Mouse (Mus musculus) urinary bladder, adult 18-20 months (tissue): Measurements from ENCODE around the gene Sptlc2.

Experiments
- DNase-seq, 2 experiments: peaks; one replicate each; pipeline ENCODE4 v3.0.0; 2022; ENCODE audit warnings: low spot score in 2 of 2, mixed read lengths in 2 of 2

Sptlc2 gene

DNA sequence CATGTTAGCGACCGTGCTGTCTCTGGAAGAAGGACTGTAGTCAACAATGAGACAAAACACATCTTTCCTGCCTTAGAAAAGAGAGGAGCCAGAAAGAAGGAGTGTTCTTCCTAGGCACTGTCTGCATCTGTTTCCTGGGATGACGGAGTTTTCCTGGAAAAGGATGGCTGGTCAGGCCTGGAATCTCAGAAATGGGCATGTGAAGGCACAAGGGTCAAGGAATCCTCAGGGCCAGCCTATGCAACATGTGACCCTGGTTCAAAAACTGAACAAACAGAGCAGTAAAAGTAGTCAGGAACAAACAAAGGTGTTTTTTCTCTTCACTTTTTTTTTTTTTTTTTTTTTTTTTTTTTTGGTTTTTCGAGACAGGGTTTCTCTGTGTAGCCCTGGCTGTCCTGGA lies 9.0 kb upstream of the Sptlc2 start:
- no peak for DNase-seq

DNA sequence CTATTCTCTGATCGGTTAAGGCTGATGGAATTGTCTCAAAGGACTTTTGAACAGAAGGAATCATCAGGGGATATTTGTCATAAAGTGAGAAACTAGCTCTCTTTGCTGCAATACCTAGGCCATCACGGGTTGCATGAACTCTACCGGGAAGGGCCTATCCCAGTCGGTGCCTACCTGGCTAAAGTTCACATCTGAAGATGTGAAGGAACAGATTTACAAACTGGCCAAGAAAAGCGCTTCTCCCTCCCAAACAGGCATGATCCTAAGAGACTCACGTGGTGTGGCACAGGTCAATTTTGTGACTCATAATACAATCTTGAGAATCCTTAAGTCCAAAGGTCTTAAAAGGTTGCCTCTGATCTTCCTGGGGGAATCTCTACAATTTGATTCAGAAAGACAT lies 6.2 kb upstream of the Sptlc2 start:
- DNase-seq: no peak

DNA sequence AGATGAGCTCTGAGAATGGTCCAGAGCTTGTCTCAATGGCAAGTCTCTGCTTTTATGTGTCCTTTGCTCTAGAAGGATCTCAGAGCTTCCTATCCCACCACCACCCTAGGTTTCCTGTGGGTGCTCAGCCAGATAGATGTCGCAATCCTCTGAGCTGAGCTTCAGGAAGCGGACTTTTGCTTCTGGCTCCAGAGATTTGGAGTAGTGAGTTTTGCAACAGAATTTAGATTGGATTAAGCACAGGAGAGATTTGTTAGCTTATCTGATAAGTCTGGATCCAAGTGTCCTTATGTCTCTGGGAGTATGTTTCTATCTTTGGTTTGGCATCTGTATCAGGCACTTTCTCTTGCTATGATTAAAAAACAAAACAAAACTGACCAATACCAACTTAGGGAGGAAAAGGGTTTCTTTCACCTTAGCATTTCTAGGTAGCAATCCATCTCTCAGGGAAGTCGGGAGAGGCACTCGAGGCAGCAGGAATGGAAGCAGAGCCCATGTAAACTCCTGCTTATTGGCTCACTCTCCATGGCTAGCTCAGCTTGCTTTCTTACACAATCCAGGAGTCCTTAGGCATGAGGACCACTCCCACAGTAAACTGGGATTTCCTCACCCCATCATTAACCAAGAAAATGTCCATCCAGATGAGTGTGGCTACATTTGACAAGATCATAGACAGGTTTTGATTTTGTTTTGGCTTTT lies 5.4 kb upstream of the Sptlc2 start:
- peak in 1 of 2 experiments; percentile 67 for DNase-seq

DNA sequence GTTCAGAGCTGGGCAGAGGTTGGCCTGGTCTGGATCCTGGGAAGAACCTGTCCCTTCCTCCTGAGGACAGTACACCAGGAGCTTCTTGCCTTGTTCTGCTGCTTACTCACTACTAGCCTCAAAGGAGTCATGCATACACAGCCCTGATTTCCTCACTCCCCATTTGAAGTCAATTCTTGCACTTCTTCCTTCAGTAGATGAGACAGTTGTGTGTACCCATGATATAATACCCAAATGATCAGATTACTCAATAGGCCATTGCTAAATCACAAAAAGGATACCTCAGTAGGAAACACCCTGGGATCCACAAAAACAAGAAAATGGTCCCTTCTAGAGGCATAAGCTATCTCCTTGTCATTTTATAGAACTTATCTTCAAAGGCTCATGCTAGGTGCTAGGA lies 3.2 kb upstream of the Sptlc2 start:
- no peak for DNase-seq

DNA sequence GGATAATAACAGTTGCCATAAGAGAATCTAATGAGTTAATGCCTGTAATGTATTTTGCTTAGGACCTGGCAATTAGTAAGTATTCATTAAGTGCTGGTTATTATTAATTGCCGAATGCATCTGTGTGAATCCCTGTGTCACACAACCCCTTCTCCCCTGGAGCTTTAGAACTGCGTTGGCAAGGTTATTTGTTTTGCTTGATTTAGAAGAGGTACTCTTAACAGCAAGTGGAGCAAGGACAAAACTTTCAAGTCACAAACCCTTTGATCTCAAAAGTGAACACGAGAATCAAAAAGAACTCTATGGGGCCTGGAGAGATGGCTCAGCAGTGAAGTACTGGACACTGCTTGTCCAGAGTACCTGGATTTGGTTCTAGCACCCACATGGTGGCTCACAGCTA lies 1.1 kb upstream of the Sptlc2 start:
- no peak for DNase-seq

DNA sequence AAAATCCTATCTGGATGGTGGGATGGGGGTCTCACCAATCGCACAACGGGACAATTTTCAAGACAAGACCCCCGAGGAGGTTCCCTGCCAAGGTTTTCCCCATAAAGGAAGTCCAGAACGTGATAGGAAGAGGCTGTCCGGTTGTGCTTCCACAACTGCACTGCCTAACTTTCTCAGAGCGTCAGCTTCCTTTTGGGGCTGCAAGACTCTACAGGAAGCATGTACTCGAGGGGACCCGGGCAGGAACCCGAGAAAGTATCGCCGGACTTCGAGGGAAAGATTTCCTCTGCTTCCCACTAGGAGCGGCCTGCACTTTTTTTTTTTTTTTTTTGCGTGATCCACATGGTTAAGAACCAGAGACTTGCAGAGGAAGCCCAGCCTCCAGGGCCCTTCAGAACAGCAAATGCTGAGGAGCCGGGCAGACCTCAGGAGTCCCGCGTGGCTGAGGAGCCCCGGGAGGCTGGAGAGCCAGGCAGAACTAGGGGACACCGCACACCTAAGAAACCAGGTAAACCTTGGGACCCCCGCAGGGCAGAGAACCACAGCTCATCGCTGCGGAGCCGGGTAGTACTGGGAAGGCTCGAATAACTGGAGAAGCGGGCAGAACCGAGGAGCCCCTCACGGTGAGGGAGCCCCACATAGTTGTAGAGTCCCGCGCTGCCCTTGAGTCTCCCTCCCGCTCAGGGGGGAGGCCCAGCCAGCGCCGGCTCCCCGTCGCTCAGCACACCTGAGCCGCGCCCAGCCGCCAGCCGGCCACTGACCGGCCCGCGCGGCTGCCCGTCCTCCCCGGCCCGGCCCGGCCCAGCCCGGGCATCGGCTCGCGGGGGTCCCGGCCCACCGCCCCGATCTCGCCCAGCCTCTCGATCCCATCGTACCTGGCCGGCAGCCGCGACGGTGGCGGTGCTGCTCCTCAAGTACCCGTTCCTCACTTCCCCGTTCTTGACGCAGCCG lies 709 bp downstream of the Sptlc2 start:
- no peak for DNase-seq

DNA sequence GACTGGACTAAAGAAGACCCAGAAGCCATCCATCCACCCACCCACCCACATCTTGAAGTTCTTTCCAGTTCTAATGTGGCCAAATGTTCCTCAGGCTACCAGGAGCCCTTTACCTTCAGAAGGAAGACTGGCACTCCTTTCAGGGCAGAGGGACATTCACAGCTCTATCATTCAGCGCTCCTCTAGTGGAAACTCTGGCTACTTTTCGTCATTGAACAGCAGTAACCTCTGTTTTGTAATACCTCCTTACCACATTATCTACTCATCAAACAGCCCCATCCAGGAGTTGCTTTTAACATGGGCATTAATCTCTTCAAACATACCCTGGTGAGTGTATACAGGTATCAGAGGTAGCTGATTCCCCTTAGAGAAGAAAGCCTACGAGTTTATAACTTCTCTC lies 3.1 kb downstream of the Sptlc2 start:
- no peak for DNase-seq

DNA sequence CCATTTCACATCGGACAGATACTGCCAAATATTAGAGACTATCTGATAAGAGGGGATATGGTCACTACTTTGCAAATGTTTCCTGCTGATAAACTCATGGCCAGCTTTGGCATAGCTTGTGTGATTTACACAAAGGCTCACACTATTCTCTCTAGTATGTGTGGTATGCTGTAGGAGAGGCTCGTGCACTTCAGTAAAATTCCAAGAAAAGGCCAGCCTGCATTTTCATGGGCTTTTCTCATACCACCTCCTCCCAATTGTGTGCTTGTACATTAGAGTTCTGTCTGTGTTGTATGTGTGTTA lies 6.8 kb downstream of the Sptlc2 start:
- DNase-seq: no peak

DNA sequence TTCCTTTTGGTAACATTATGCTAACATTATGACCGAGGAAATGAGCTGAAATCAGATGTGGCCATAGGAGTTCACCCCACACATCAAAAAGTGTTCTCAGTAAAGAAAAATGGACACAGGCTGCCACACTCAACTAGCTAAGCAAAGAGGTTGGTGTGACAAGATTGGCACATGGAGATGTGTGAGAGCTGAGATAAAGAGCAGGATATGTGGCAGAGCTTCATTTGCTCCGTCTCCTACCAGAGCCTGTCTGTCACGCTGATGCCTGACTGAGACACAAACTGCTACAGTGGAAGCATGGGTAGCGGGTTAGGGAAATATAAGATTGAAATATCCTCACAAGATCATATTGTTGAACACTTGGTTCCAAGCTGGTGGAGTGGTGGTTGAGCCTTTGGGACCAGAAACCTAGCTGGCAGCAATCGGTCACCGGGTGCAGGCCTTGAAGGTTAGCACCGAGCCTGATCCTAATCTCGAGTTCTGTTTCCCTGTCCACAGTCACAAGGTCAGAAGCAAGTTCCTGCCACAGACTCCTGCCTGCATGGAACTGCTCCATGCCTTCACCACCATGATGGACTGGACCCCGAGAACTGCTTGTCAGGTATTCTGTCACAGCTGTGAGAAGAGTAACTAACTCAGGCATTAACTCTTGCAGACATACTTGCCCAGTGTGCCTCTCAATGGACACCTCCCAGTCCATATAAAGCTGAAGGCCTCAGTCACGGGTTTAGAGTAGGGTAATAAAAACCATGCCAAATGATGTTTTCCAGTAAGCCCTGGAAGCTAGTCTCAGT lies 7.4 kb downstream of the Sptlc2 start:
- DNase-seq: no peak

DNA sequence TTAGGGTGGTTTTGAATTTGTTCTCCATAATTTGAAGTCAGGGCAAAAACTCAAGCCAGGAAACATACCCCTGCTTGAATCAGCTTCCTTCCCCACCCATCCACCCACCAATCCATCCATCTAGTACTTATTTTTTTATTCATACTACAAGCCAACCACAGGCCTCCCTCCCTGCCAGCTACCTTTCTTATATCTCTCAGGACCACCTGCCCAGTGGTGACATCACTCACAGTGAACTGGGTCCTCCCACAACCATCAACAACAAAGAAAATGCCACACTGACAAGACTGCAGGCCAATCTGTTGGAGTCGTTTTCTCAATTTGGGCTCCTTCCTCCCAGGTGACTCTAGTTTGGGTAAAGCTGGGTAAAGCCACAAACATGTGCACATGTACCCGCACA lies 8.7 kb downstream of the Sptlc2 start:
- DNase-seq: no peak

DNA sequence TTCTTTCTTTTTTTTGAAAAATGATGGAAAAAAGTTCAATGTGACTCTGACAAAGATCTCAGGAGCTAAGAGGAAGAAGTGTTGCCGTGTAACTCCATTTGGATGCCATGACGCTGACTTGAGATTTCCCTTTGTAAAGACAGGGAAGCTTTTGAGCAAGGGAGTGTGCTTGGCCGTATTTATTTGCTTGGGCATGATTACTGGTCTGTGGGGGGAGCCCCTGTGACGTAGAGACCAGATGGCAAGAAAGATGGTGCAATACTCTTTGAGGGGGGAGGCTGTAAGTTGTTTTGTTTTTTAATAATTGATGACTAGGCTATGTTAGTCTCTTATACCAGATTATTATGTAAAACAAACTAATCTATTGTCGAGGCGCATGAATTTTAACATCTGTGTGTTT lies 14.0 kb downstream of the Sptlc2 start:
- DNase-seq: no peak

DNA sequence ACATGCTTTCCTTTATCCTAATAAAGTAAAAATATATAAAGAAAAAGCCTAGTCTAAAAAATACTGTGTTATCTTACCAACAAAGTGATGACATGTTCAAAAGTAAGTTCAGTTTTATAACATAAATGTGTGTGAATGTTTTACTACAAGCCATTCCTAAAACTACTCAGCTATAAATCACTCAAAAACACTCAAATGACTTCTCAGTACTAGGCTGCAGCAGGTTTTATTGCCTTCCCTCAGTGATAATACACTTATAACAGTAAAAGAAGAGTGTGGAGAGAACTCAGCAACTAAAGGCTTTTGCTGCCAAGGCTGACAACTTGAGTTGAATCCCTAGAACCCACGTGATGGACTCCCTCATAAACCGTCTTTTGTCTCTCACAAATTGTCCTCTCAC lies 18.8 kb downstream of the Sptlc2 start:
- DNase-seq: no peak

DNA sequence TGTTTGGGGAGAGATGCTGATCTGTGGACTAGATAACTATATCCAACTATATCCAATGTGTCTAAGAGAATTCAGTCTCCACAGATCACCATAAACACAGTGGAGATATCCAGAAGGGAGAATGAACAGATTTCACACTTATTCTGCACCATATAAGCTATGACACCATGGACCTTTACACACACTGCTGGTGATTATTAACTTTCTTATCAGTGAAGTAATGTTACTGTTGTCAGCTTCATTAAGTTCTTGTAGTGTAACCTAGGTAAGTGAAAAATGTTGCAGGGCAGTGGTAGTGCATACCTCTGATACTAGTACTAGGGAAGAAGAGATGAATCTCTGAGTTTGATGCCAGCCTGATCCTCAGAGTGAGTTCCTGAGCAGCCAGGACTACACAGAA lies 20.1 kb downstream of the Sptlc2 start:
- no peak for DNase-seq

DNA sequence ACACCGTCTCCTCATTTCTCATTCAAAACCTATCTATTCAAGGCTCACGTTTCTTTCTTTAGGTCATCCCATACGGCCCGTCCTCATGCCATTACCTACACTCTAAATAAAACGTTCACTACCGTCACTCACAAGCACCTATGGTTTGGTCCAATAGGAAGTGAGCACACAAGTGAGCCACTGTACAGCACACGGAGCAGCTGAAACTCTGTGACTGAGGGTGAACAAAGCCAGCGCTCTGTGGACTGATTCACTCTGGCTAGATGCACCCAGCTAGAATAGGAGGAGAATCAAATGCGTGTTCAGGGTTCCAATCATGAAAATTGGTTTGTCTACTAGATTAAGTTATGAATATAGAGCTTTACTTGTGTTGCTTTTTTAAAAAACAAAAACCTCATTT lies 22.5 kb downstream of the Sptlc2 start:
- DNase-seq: no peak

DNA sequence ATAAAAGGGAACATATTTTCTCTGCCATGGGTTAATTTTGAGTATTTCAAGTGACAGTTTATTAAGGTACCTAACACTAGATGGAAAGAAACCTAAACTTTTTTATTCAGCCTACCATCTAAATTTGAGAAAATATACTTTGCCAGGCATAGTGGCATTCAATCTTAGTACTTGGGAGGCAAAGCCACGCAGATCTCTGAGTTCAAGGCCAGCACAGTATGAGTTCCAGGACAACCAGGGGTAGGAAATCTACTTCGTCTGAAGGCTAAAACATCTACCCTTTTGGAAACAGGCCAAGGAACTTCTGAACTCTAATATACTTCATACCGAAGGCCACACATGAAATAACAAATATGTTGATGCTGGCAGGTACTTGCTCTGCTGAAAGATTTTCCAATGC lies 26.0 kb downstream of the Sptlc2 start:
- no peak for DNase-seq

DNA sequence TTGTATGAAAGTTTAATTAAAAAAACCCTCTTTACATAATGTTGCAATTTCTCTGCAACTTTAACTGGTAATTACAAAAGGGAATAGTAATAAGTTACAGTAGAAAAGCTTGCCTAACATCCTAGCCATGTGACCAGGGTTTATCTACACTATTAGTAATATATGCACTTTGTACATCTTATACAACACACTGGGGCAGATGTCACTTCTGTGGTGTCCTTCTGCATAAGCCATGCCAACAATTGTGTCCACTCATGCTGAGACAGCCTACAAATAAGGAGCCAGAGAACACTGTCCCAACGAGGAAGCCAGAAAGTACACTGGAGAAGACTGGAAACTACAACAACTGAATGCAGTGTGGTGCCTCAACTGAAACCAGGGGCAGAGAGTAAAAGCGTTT lies 40.1 kb downstream of the Sptlc2 start:
- no peak for DNase-seq

DNA sequence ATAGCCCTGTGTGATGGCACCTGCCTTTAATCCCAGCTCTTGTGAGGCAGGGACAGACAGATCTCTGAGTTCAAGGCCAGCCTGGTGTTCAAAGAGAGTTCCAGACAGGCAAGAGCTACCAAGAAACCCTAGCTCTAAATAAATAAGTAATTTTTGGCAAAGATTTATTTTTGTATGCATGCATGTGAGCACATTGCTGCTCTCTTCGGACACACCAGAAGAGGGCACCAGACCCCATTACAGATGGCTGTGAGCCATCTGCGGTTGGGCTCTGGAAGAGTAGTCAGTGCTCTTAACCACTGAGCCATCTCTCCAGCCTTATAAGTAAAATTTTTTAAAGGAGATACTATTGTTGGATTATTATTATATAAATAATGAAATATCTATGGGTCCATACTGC lies 40.6 kb downstream of the Sptlc2 start:
- no peak for DNase-seq

DNA sequence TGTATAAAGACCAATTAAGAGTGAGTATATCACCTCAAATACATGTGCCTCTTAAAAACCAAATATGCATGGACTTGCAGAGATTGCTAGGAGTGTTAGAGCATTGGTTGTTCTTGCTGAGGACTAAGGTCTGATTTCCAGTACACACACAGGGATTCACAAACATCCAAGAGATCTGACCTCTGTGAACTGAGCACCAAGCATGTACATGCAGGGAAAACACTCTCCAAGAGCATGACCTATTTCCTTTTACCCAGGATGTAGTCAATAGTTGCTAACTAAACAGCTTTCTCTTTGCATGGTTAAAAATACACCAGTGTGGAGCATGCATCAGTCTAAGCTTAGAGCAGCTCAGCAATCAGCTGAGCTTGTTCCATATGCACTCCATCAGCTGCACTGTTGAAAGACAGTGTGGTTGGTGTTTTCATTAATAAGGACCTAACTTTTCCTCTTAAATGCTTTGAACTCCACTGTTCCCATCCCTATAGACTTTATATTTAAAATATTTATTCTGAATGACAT lies 45.0 kb downstream of the Sptlc2 start:
- DNase-seq: no peak

DNA sequence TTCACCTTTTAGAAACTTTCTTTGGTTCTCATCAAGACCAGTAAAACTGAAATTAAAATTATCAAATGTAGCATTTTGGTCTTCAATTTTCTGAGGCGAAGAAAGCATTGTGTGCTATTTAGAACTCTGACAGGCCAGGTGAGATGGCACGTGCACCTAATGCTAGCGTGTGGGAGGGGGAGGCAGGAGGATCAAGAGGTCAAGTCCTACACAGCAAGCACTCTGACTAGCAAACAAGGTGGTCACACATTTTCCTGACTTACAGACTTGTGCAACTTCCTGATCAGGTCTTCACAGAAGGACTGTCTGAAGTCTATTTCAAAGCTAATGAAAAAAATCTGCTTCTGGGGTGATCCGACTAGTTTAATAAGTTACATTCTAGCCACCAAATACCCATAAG lies 50.1 kb downstream of the Sptlc2 start:
- no peak for DNase-seq

DNA sequence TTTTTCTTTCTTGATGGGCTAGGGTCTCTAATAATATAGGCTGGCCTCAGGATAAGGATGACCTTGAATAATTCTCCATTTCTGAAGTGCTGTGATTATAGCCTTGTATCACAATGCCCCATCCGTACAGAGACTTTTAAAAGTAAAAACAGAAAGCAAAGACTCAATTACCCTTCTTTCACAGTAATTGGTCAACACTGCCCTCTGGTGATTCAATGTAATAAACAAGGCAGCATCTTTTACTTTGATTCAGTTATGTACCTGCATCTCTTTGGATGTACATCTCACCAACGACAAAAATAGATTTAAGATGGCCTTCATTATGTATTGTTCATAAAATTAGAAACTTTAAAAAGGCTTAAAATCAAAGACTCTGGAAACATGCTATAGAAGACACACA lies 53.3 kb downstream of the Sptlc2 start:
- DNase-seq: no peak

DNA sequence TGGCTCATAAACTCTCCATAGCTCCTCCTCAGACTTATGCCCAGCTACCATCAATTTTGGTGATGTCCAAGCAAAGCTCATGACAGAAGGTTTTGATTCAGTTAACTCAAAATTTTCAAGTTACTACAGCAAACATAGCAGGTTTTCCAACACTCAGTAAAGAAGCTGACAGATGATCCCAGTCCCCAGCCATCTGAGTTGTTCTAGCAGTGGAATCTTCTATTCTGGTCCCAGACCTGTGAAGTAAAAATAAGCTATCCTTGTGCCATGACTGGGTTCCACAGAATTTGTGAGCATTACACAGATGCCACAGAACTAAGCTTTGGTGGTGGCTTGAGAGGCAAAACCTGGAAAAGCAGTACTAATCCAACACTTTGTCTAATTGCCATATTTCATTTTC lies 54.4 kb downstream of the Sptlc2 start:
- no peak for DNase-seq

DNA sequence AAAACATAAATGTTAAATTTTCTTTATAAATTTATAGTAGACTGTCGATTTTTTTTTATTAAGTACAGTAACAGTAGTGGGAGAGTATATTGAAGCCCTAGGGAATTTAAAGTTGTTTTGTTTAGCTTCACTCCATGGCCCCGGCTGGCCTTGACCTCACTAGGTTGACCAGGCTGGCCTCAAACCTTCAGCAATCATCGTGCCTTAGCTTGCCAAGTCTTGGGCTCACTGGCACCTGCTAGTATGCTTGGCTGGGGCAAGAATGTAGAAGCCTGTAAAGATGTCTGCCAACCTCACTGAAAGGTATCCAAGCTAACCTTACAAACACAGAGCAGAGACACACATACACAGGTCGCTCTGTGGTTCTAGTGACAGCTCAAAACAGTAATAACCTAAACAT lies 55.6 kb downstream of the Sptlc2 start:
- no peak for DNase-seq
